Mouse (Mus musculus) macrophage (primary cell): ENCODE data around the gene Kif1b. TPM values are rescaled to one million over a fixed set of nuclear protein-coding genes. Genes with fewer than 3 reads are reported as not detected.

Source experiments
- H3K27ac ChIP-seq: fragments of 350-480 bp; formaldehyde crosslinking; 2 replicates; pipeline ENCODE4 v1.9.0; 2021
- H3K36me3 ChIP-seq: fragments of 350-480 bp; formaldehyde crosslinking; 2 replicates; pipeline ENCODE4 v1.9.0; 2021; ENCODE audit errors: inconsistent target
- H3K4me3 ChIP-seq: fragments of 350-480 bp; formaldehyde crosslinking; 2 replicates; pipeline ENCODE4 v1.9.0; 2021; ENCODE audit errors: inconsistent target
- H3K79me2 ChIP-seq: fragments of 350-480 bp; formaldehyde crosslinking; 2 replicates; pipeline ENCODE4 v1.9.0; 2021; ENCODE audit errors: inconsistent target
- WGBS: methylation state at CpG from one replicate; pipeline ENCODE4 v1.1.7; 2026; ENCODE audit warnings: inconsistent platforms; ENCODE audit not compliant: missing documents; 5-methylcytosine and 5-hydroxymethylcytosine counted together
- polyA plus RNA-seq: library from polyadenylated mRNA; stranded (reverse); fragments of 250-400 nt; gene quantifications from 3 replicates; pipeline ENCODE4 v1.2.4, GENCODE M21; 2018; ENCODE audit warnings: inconsistent platforms

Gene Kif1b
- polyA plus RNA-seq, 1 experiment from 2014 or later: 26.9 TPM

DNA sequence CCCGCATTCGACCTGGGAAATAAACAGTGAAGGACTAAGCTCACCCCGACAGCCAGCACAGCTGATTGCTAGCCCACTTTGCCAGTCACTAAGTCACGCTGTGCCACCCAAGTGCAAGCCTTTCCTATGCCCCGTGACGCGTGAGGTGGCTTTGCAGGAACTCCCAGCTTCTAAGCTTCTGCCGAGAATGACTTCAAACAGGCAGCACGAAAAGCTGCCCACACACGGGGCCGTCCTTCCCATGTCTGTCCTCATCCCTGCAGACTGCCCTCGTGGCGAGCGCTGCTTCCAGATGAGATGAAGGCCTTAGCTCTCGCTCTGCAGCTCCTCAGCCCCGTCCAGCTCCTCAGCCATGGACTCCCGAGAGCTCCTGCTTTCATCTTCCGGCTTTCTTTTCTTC is 179.0 kb downstream of the Kif1b start:
- H3K4me3 ChIP-seq: no peak overlapping the region
- no peak overlapping the region for H3K27ac ChIP-seq
- H3K36me3 ChIP-seq: no peaks in the 10 kb centered on the region
- no peaks in the 10 kb centered on the region for H3K79me2 ChIP-seq
- WGBS: 95% methylated on average over 18 of the region's 18 CpGs

DNA sequence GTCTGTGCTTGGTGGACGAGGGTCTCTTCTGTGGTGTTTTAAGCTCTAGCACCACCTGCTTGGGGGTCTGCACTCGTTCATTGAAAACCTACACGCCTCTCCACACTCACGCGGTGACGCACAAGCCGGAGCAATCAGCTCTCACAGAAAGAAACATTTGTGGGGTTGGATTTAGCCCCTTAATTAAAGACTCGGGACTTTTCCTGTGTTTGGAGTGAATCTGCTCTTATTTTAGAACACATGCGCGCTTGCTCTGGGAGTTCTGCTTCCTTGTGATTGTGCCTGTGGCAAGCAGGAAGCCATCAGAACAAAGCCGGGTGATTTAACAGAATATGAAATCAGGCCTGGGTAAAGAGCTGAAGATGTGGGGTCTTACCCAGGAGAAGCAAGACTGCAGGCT is 180.8 kb downstream of the Kif1b start, which contains the start of gene Cort:
Gene Cort, minus strand, starts transcription at position 101 of the 400 bp plus-strand sequence.
- no peaks in the 10 kb centered on the region for H3K79me2 ChIP-seq
- no peaks in the 10 kb centered on the region for H3K36me3 ChIP-seq
- 90% methylated on average over 11 of the region's 11 CpGs for WGBS
- H3K27ac ChIP-seq: no peak within 1 kb of the TSS
- no peak within 1 kb of the TSS for H3K4me3 ChIP-seq

Other genes starting within 250 kb of the Kif1b start
- gene Pex14, start 207.8 kb downstream of the Kif1b start, polyA plus RNA-seq: 21.4 to 30.8 TPM (median 22.4 TPM) in 3 replicates
- 13.1 to 22.2 TPM (median 19.3 TPM) in 3 replicates for gene Dffa, start 203.5 kb downstream of the Kif1b start, polyA plus RNA-seq
- not detected in 3 replicates for gene Cort, start 180.9 kb downstream of the Kif1b start, polyA plus RNA-seq
- gene Cenps, start 170.1 kb downstream of the Kif1b start, polyA plus RNA-seq: 1.6 to 10.9 TPM (median 3.6 TPM) in 3 replicates
- gene Pgd, start 140.9 kb downstream of the Kif1b start, polyA plus RNA-seq: 322 to 419 TPM (median 328 TPM) in 3 replicates
- gene Ube4b, start 119.1 kb upstream of the Kif1b start, polyA plus RNA-seq: 39.6 to 66.9 TPM (median 45.8 TPM) in 3 replicates
- not detected in 3 replicates for gene Rbp7, start 147.3 kb upstream of the Kif1b start, polyA plus RNA-seq
- not detected in 3 replicates for gene Tmem274, start 169.7 kb upstream of the Kif1b start, polyA plus RNA-seq
- 7.8 to 9.7 TPM (median 8.5 TPM) in 3 replicates for gene Nmnat1, start 177.5 kb upstream of the Kif1b start, polyA plus RNA-seq
- 14.7 to 24.7 TPM (median 16.3 TPM) in 3 replicates for gene Lzic, start 177.5 kb upstream of the Kif1b start, polyA plus RNA-seq
- gene Ctnnbip1, start 210.5 kb upstream of the Kif1b start, polyA plus RNA-seq: 5.3 to 13.7 TPM (median 7.0 TPM) in 3 replicates